Comparison of ENCODE assay signal across 8 mouse cellular contexts in genomic region chr17:83527651-83528381, GRCm38 (mm10). TPM values are rescaled to one million over a fixed set of nuclear protein-coding genes. Genes with fewer than 3 reads are reported as not detected.
A peak's percentile ranks its signal among the peaks of the same experiment; 100 is the strongest.
DNase-seq lines count a peak whose midpoint lies in the region; ATAC-seq and TF ChIP-seq lines count a peak whose summit lies in the region.

No protein-coding gene starts in this region.

- peak overlapping the region; percentile 41 for H3K27ac ChIP-seq in intestine, postnatal 0 days (ENCODE audit: low read depth, low read length)
- H3K27ac ChIP-seq in lung, embryonic 14.5 days (ENCODE audit: low read depth): peak overlapping the region; percentile 80; the same call in 1 of the 2 replicates

- H3K4me3 ChIP-seq in intestine, postnatal 0 days (ENCODE audit: low read depth, low read length): peak overlapping the region; percentile 26
- H3K4me3 ChIP-seq in lung, embryonic 14.5 days (ENCODE audit: low read depth, low read length): peak overlapping the region; percentile 14; the same call in 1 of the 2 replicates

- no peaks in the 10 kb centered on the region for H3K9me3 ChIP-seq in intestine, postnatal 0 days (ENCODE audit: control insufficient read depth)
- H3K9me3 ChIP-seq in lung, embryonic 14.5 days (ENCODE audit: low read depth, low read length): no peaks in the 10 kb centered on the region

- ATAC-seq in intestine, postnatal 0 days: peak; percentile 55; the same call in 1 of the 2 replicates
- peak; percentile 75 for ATAC-seq in lung, embryonic 14.5 days (ENCODE audit: insufficient read depth)

- H3K4me2 ChIP-seq in intestine, postnatal 0 days (replicated peaks; ENCODE audit: low read depth): peak overlapping the region; percentile 59
- peak overlapping the region; percentile 60 for H3K4me2 ChIP-seq in lung, embryonic 14.5 days

- no peaks in the 10 kb centered on the region for H3K27me3 ChIP-seq in intestine, postnatal 0 days (replicated peaks; ENCODE audit: control insufficient read depth, insufficient read depth, low read length)
- no peaks in the 10 kb centered on the region for H3K27me3 ChIP-seq in lung, embryonic 14.5 days (ENCODE audit: insufficient read depth, low read length)

- peaks cover 18% of the 10 kb centered on the region; the same call in 1 of the 2 replicates for H3K4me1 ChIP-seq in intestine, postnatal 0 days (replicated peaks; ENCODE audit: control insufficient read depth, insufficient read depth, low read length)
- H3K4me1 ChIP-seq in lung, embryonic 14.5 days (ENCODE audit: insufficient read depth): peaks cover 21% of the 10 kb centered on the region; the same call in 1 of the 2 replicates

- H3K36me3 ChIP-seq in intestine, postnatal 0 days (ENCODE audit: control insufficient read depth, insufficient read depth): no peaks in the 10 kb centered on the region
- H3K36me3 ChIP-seq in lung, embryonic 14.5 days (ENCODE audit: insufficient read depth): no peaks in the 10 kb centered on the region

- DNase-seq in CD4-positive, CD25-positive, alpha-beta regulatory T cell, adult 2 months (ENCODE audit: low read depth, low spot score): peak; percentile 45
- peak; percentile 77 for DNase-seq in adrenal gland, postnatal 14 days
- DNase-seq in heart, adult 18-20 months: peak; percentile 61 to 62
- DNase-seq in lung, embryonic 14.5 days: peak; percentile 74
- DNase-seq in ovary, postnatal 10 days (ENCODE audit: low spot score): peak; percentile 15
- DNase-seq in urinary bladder, postnatal 25 days (ENCODE audit: low spot score): no peak
- no peak for DNase-seq in right cerebral cortex, postnatal 14 days

- WGBS in intestine, postnatal 0 days: 27% methylated on average over 17 of the region's 17 CpGs
- 12% methylated on average over 17 of the region's 17 CpGs for WGBS in lung, embryonic 14.5 days

- TF ChIP-seq CTCF in intestine, postnatal 0 days (IDR thresholded peaks at IDR 0.05; ENCODE audit: low read depth): no peak
- TF ChIP-seq CTCF in lung, embryonic 14.5 days (IDR thresholded peaks at IDR 0.05; ENCODE audit: low read depth): no peak

- 0 out of 2 replicates have a peak overlapping the region, but pooled peaks have one; percentile 7 for H3K9ac ChIP-seq in intestine, postnatal 0 days (ENCODE audit: low read depth, low read length)
- H3K9ac ChIP-seq in lung, embryonic 14.5 days: peak overlapping the region; percentile 34

RNA-seq across cellular contexts. Expression of gene Cox7a2l, which starts 10.7 kb away (rescaled TPM):
- 220 and 252 TPM in 2 replicates for total RNA-seq in adrenal gland, postnatal 14 days (2021)
- total RNA-seq in heart, adult 18-20 months (2021): 100 to 1,000 TPM; 309 to 336 TPM
- polyA plus RNA-seq in intestine, postnatal 0 days (2015; fragmentation: Nextera tagmentation; extraction: Ambion mirVana): 226 and 233 TPM in 2 replicates
- polyA plus RNA-seq in lung, embryonic 14.5 days (2014; fragmentation: Nextera tagmentation; extraction: Ambion mirVana): 175 TPM in 2 replicates

Comparison
In these comparisons a context has a peak if more than half of its experiments do, and no peak if none do; other contexts are left out.
1. DNase-seq: peak in CD4-positive, CD25-positive, alpha-beta regulatory T cell, adult 2 months (single experiment), adrenal gland, postnatal 14 days (single experiment), heart, adult 18-20 months (2 of 2), lung, embryonic 14.5 days (single experiment) and ovary, postnatal 10 days (single experiment); none in urinary bladder, postnatal 25 days (single experiment) and right cerebral cortex, postnatal 14 days (single experiment).